Comparison of ENCODE assay signal across 16 mouse cellular contexts in the genomic region with DNA sequence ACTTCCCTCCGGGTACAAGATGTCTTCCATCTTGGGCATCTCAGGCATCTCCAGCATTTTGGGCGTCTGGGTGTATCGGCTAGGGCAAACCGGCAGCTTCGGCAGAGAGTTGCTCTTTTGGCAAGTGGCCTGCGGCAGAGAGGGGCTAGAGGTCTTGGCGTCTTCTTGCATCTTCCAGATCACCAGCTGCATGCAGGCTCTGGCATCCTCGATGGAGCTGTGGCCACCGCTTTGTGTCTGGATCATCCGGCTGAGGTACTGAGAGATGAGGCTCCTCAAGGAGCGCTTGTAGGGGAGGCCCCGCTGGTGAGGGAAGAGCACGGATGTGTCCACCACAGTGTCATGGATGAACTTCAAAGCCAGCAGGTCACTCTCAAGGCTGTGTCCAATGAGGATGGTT. TPM values are rescaled to one million over a fixed set of nuclear protein-coding genes. Genes with fewer than 3 reads are reported as not detected.
A peak's percentile ranks its signal among the peaks of the same experiment; 100 is the strongest.
DNase-seq lines count a peak whose midpoint lies in the region; TF ChIP-seq lines count a peak whose summit lies in the region.
"Had no signal": no experiment of that assay in that cellular context is flagged by ENCODE, and none has a peak within 500 bp of the region (broad histone marks: within the 10 kb centered on the region; RNA-seq: fewer than 3 reads in every experiment).

No protein-coding gene starts in this region.

- H3K79me2 ChIP-seq in heart, adult 2 months (replicated peaks; ENCODE audit: control insufficient read depth, insufficient read depth, low read length) = no peaks in the 10 kb centered on the region

- no peak for TF ChIP-seq CTCF in heart, adult 2 months (IDR thresholded peaks at IDR 0.05)
- TF ChIP-seq CTCF in testis, adult 2 months (IDR thresholded peaks at IDR 0.05; ENCODE audit: control insufficient read depth, insufficient read depth, insufficient replicate concordance, low read depth, low read length) = no peak

- no peaks in the 10 kb centered on the region for H3K27me3 ChIP-seq in heart, adult 2 months (ENCODE audit: control insufficient read depth, insufficient read depth, low read length)
- no peaks in the 10 kb centered on the region for H3K27me3 ChIP-seq in testis, adult 2 months (ENCODE audit: control insufficient read depth, insufficient read depth, low read length)
- H3K27me3 ChIP-seq in forebrain, embryonic 10.5 days (ENCODE audit: poor library complexity, severe bottlenecking) = no peaks in the 10 kb centered on the region
- H3K27me3 ChIP-seq: embryonic facial prominence, embryonic 12.5 days; forebrain, embryonic 12.5 days had no signal

- TF ChIP-seq POLR2A in heart, adult 2 months (IDR thresholded peaks at IDR 0.05; ENCODE audit: insufficient read depth, low read depth, low read length) = no peak
- no peak for TF ChIP-seq POLR2A in testis, adult 2 months (IDR thresholded peaks at IDR 0.05; ENCODE audit: control insufficient read depth, low read depth, low read length)

- DNase-seq in heart, adult 11 months = peak; percentile 91
- no peak for DNase-seq in heart, adult 2 months
- no peak for DNase-seq in testis, postnatal 10 days (ENCODE audit: low spot score)
- no peak for DNase-seq in forebrain, embryonic 10.5 days (ENCODE audit: extremely low spot score, low spot score)
- DNase-seq: adrenal gland, adult 8-10 months; adrenal gland, postnatal 14 days; adrenal gland, postnatal 36 days; cerebellum, adult 11 months; cerebellum, adult 18-20 months; cerebellum, adult 8-10 months; cerebellum, adult 9-11 months; cerebellum, postnatal 14 days had no signal

- no peaks in the 10 kb centered on the region for H3K4me1 ChIP-seq in heart, adult 2 months (ENCODE audit: control insufficient read depth, insufficient read depth, low read length)
- H3K4me1 ChIP-seq in testis, adult 2 months (ENCODE audit: control insufficient read depth, insufficient read depth, low read length) = peaks cover 9% of the 10 kb centered on the region; the same call in 1 of the 2 replicates
- no peaks in the 10 kb centered on the region for H3K4me1 ChIP-seq in forebrain, embryonic 10.5 days
- H3K4me1 ChIP-seq: embryonic facial prominence, embryonic 10.5 days; embryonic facial prominence, embryonic 12.5 days; forebrain, embryonic 12.5 days had no signal

- no peaks in the 10 kb centered on the region for H3K36me3 ChIP-seq in heart, adult 2 months (ENCODE audit: control insufficient read depth, insufficient read depth, low read length)
- H3K36me3 ChIP-seq in testis, adult 2 months (ENCODE audit: control insufficient read depth, insufficient read depth, low read length) = no peaks in the 10 kb centered on the region
- H3K36me3 ChIP-seq in forebrain, embryonic 10.5 days (replicated peaks) = no peaks in the 10 kb centered on the region
- H3K36me3 ChIP-seq: embryonic facial prominence, embryonic 10.5 days; embryonic facial prominence, embryonic 12.5 days; forebrain, embryonic 12.5 days had no signal

- no peak for TF ChIP-seq EP300 in heart, adult 2 months (IDR thresholded peaks at IDR 0.05; ENCODE audit: insufficient read depth, low read depth, low read length)

- no peak overlapping the region for H3K9ac ChIP-seq in heart, adult 2 months (ENCODE audit: low read depth, low read length)
- H3K9ac ChIP-seq: embryonic facial prominence, embryonic 12.5 days; forebrain, embryonic 12.5 days had no signal

- intact Hi-C loops in heart, adult 2 months (cut with DNase I) = no loop called here

- H3K27ac ChIP-seq in heart, adult 2 months = no peak overlapping the region
- H3K27ac ChIP-seq in testis, adult 2 months (ENCODE audit: control insufficient read depth, insufficient read depth, low read depth, low read length) = no peak overlapping the region
- H3K27ac ChIP-seq in forebrain, embryonic 10.5 days = no peak overlapping the region
- H3K27ac ChIP-seq: embryonic facial prominence, embryonic 10.5 days; embryonic facial prominence, embryonic 12.5 days; forebrain, embryonic 12.5 days had no signal

- WGBS in heart, adult 2 months = 94% methylated on average over 13 of the region's 13 CpGs
- WGBS in forebrain, embryonic 10.5 days = 96% methylated on average over 13 of the region's 13 CpGs

- H3K9me3 ChIP-seq in forebrain, embryonic 10.5 days = peaks cover 17% of the 10 kb centered on the region; the same call in 1 of the 2 replicates

- H3K4me3 ChIP-seq in heart, adult 2 months = no peak overlapping the region
- H3K4me3 ChIP-seq in testis, adult 2 months (ENCODE audit: control insufficient read depth, low read depth, low read length) = peak overlapping the region; percentile 12; the same call in 1 of the 2 replicates
- no peak overlapping the region for H3K4me3 ChIP-seq in forebrain, embryonic 10.5 days
- H3K4me3 ChIP-seq: embryonic facial prominence, embryonic 10.5 days; embryonic facial prominence, embryonic 12.5 days; forebrain, embryonic 12.5 days had no signal

RNA-seq across cellular contexts. Expression of gene Supt20, which starts 59.9 kb away (rescaled TPM):
- total RNA-seq in heart, adult 2 months (2021) = 10 to 100 TPM; 18.0 to 19.8 TPM
- 22.7 and 26.4 TPM in 2 replicates for polyA plus RNA-seq in heart, adult 2 months (2012; rRNA removed)
- 286 TPM in 2 replicates for polyA plus RNA-seq in testis, adult 2 months (2012; rRNA removed)
- polyA plus RNA-seq in forebrain, embryonic 10.5 days (2016; fragmentation: Nextera tagmentation; extraction: Ambion mirVana) = 101 and 105 TPM in 2 replicates
